Mouse (Mus musculus) stomach, embryonic 14.5 days (tissue): Measurements from ENCODE around the gene Snrnp25. TPM values are rescaled to one million over a fixed set of nuclear protein-coding genes. Genes with fewer than 3 reads are reported as not detected.

ENCODE experiments used
- ATAC-seq: fragments of 200-750 bp; cut with Nextera tagmentation; 2 replicates; pipeline ENCODE4 v1.8.0; 2017; ENCODE audit warnings: low read depth, moderate TSS enrichment; ENCODE audit not compliant: insufficient number of reproducible peaks, insufficient read depth, low FRiP score
- H3K27ac ChIP-seq: fragments of 300-500 bp; sonication (generic); 2 replicates; pipeline ENCODE4 v1.5.1; 2014; ENCODE audit warnings: mild to moderate bottlenecking, low read length, moderate library complexity, mixed read lengths
- H3K27me3 ChIP-seq: fragments of 300-500 bp; sonication (generic); 2 replicates; pipeline ENCODE4 v1.6.1; 2014; ENCODE audit warnings: low read length, control low read depth, mixed read lengths; ENCODE audit not compliant: control insufficient read depth, insufficient read depth
- H3K36me3 ChIP-seq: fragments of 300-500 bp; sonication (generic); 2 replicates; pipeline ENCODE4 v1.6.1; 2014; ENCODE audit warnings: mild to moderate bottlenecking, control low read depth, low read length, moderate library complexity, mixed read lengths; ENCODE audit not compliant: control insufficient read depth, insufficient read depth
- H3K4me1 ChIP-seq: fragments of 300-500 bp; sonication (generic); 2 replicates; pipeline ENCODE4 v1.6.1; 2014; ENCODE audit warnings: low read length, control low read depth, mixed read lengths; ENCODE audit not compliant: control insufficient read depth, insufficient read depth
- H3K4me2 ChIP-seq: fragments of 300-500 bp; sonication (generic); replicated peaks from 2 replicates; pipeline ENCODE4 v1.6.1; 2014; ENCODE audit warnings: low read depth, low read length, control low read depth
- H3K4me3 ChIP-seq: fragments of 300-500 bp; sonication (generic); 2 replicates; pipeline ENCODE4 v1.5.1; 2014; ENCODE audit warnings: low read depth, low read length, control low read depth
- H3K9ac ChIP-seq: fragments of 300-500 bp; sonication (generic); replicated peaks from 2 replicates; pipeline ENCODE4 v1.6.1; 2014; ENCODE audit warnings: low read depth, mild to moderate bottlenecking, control low read depth, low read length, moderate library complexity, mixed read lengths
- H3K9me3 ChIP-seq: fragments of 300-500 bp; sonication (generic); 2 replicates; pipeline ENCODE4 v1.6.1; 2016; ENCODE audit warnings: low read depth, low read length, control low read depth; ENCODE audit not compliant: control insufficient read depth
- WGBS: fragments of 180-500 bp; shearing (Covaris S2); extraction: QIAGEN DNeasy Blood & Tissue Kit; methylation state at CpG from one replicate; pipeline ENCODE4 v1.1.7; 2014; 5-methylcytosine and 5-hydroxymethylcytosine counted together
- polyA plus RNA-seq: library from polyadenylated mRNA; unstranded; fragments of >200 nt; fragmentation: Nextera tagmentation; extraction: Ambion mirVana; gene quantifications from 2 replicates; pipeline ENCODE4 v1.2.1, GENCODE M21; 2014

The Snrnp25 gene
- polyA plus RNA-seq, 1 experiment from 2014 or later, result 60.4 TPM

GRCm38 (mm10) chr11:32166683-32167082 is 38.5 kb upstream of the Snrnp25 start:
- WGBS, result 69% methylated on average over 4 of the region's 4 CpGs
- ATAC-seq, result no peak

GRCm38 (mm10) chr11:32178506-32178905 is 26.7 kb upstream of the Snrnp25 start:
- no peak for ATAC-seq
- 65% methylated on average over 1 of the region's 1 CpGs for WGBS
- H3K9ac ChIP-seq, result no peak overlapping the region
- no peaks in the 10 kb centered on the region for H3K9me3 ChIP-seq
- H3K36me3 ChIP-seq, result no peaks in the 10 kb centered on the region
- no peak overlapping the region for H3K4me3 ChIP-seq
- no peaks in the 10 kb centered on the region for H3K4me1 ChIP-seq
- no peak overlapping the region for H3K4me2 ChIP-seq
- no peaks in the 10 kb centered on the region for H3K27me3 ChIP-seq
- no peak overlapping the region for H3K27ac ChIP-seq

More at GRCm38 (mm10) chr11:32166683-32167082, 38.5 kb upstream of the Snrnp25 start:
- Histone ChIP-seq H3K9me3 (no peaks in the 10 kb centered on the region), H3K4me2 (no peak overlapping the region), H3K27ac (no peak overlapping the region), H3K27me3 (no peaks in the 10 kb centered on the region), H3K4me1 (peaks cover 3% of the 10 kb centered on the region; the same call in 1 of the 2 replicates), H3K9ac (no peak overlapping the region), H3K4me3 (no peak overlapping the region), H3K36me3 (no peaks in the 10 kb centered on the region)

GRCm38 (mm10) chr11:32181246-32181645 is 24.0 kb upstream of the Snrnp25 start:
- H3K4me1 ChIP-seq, result no peaks in the 10 kb centered on the region
- H3K36me3 ChIP-seq, result no peaks in the 10 kb centered on the region
- H3K9ac ChIP-seq, result no peak overlapping the region
- H3K27me3 ChIP-seq, result no peaks in the 10 kb centered on the region
- no peak overlapping the region for H3K4me2 ChIP-seq
- ATAC-seq, result no peak
- no peak overlapping the region for H3K27ac ChIP-seq
- H3K4me3 ChIP-seq, result no peak overlapping the region
- no peaks in the 10 kb centered on the region for H3K9me3 ChIP-seq
- 85% methylated on average over 4 of the region's 4 CpGs for WGBS

GRCm38 (mm10) chr11:32181973-32182868 is 23.0 kb upstream of the Snrnp25 start:
- no peaks in the 10 kb centered on the region for H3K4me1 ChIP-seq
- no peak overlapping the region for H3K9ac ChIP-seq
- no peak for ATAC-seq
- H3K4me2 ChIP-seq, result no peak overlapping the region
- no peaks in the 10 kb centered on the region for H3K36me3 ChIP-seq
- H3K27ac ChIP-seq, result no peak overlapping the region
- H3K9me3 ChIP-seq, result no peaks in the 10 kb centered on the region
- H3K4me3 ChIP-seq, result no peak overlapping the region
- no peaks in the 10 kb centered on the region for H3K27me3 ChIP-seq
- WGBS, result 45% methylated on average over 24 of the region's 25 CpGs

GRCm38 (mm10) chr11:32184469-32184868 is 20.7 kb upstream of the Snrnp25 start:
- WGBS, result 87% methylated on average over 8 of the region's 8 CpGs
- no peaks in the 10 kb centered on the region for H3K36me3 ChIP-seq
- no peak overlapping the region for H3K4me2 ChIP-seq
- H3K4me1 ChIP-seq, result no peaks in the 10 kb centered on the region
- no peak for ATAC-seq
- H3K27ac ChIP-seq, result no peak overlapping the region
- H3K9me3 ChIP-seq, result no peaks in the 10 kb centered on the region
- H3K4me3 ChIP-seq, result no peak overlapping the region
- H3K9ac ChIP-seq, result no peak overlapping the region
- H3K27me3 ChIP-seq, result no peaks in the 10 kb centered on the region

- no peak for ATAC-seq
- Histone ChIP-seq H3K4me2 (no peak overlapping the region), H3K27ac (no peak overlapping the region), H3K9me3 (no peaks in the 10 kb centered on the region), H3K27me3 (no peaks in the 10 kb centered on the region), H3K4me1 (no peaks in the 10 kb centered on the region), H3K36me3 (no peaks in the 10 kb centered on the region), H3K4me3 (no peak overlapping the region), H3K9ac (no peak overlapping the region)
- 76% methylated on average over 3 of the region's 3 CpGs for WGBS
Measured at GRCm38 (mm10) chr11:32186031-32186430, 19.2 kb upstream of the Snrnp25 start.

GRCm38 (mm10) chr11:32187256-32187655 is 18.0 kb upstream of the Snrnp25 start:
- Histone ChIP-seq H3K4me2 (no peak overlapping the region), H3K36me3 (no peaks in the 10 kb centered on the region), H3K4me1 (no peaks in the 10 kb centered on the region), H3K9me3 (no peaks in the 10 kb centered on the region), H3K27me3 (no peaks in the 10 kb centered on the region), H3K4me3 (no peak overlapping the region), H3K9ac (no peak overlapping the region), H3K27ac (no peak overlapping the region)
- no peak for ATAC-seq
- WGBS, result 86% methylated on average over 4 of the region's 4 CpGs

- Histone ChIP-seq H3K27me3 (no peaks in the 10 kb centered on the region), H3K9ac (no peak overlapping the region), H3K9me3 (no peaks in the 10 kb centered on the region), H3K4me1 (no peaks in the 10 kb centered on the region), H3K27ac (no peak overlapping the region), H3K4me2 (no peak overlapping the region), H3K4me3 (no peak overlapping the region), H3K36me3 (no peaks in the 10 kb centered on the region)
- 83% methylated on average over 12 of the region's 12 CpGs for WGBS
- no peak for ATAC-seq
Measured at GRCm38 (mm10) chr11:32188881-32189280, 16.3 kb upstream of the Snrnp25 start.
